Mouse (Mus musculus) heart, embryonic 11.5 days (tissue): ENCODE data around the gene Hmx2. TPM values are rescaled to one million over a fixed set of nuclear protein-coding genes. Genes with fewer than 3 reads are reported as not detected.

ENCODE experiments used
- ATAC-seq: fragments of 200-750 bp; cut with Nextera tagmentation; replicated peaks from 2 replicates; pipeline ENCODE4 v1.8.0; 2017; ENCODE audit warnings: moderate library complexity; ENCODE audit not compliant: insufficient number of reproducible peaks, low FRiP score, low TSS enrichment
- H3K27ac ChIP-seq: fragments of 300-500 bp; sonication (generic); 2 replicates; pipeline ENCODE4 v1.5.1; 2014; ENCODE audit warnings: mild to moderate bottlenecking, low read depth, low read length
- H3K27me3 ChIP-seq: fragments of 300-500 bp; sonication (generic); 2 replicates; pipeline ENCODE4 v1.6.1; 2014; ENCODE audit warnings: mild to moderate bottlenecking, low read length, mixed read lengths; ENCODE audit not compliant: control insufficient read depth, insufficient read depth
- H3K36me3 ChIP-seq: fragments of 300-500 bp; sonication (generic); 2 replicates; pipeline ENCODE4 v1.6.1; 2014; ENCODE audit warnings: mild to moderate bottlenecking, low read length, moderate library complexity, mixed read lengths; ENCODE audit not compliant: control insufficient read depth, insufficient read depth
- H3K4me1 ChIP-seq: fragments of 300-500 bp; sonication (generic); 2 replicates; pipeline ENCODE4 v1.6.1; 2014; ENCODE audit warnings: low read length; ENCODE audit not compliant: control insufficient read depth, insufficient read depth
- H3K4me2 ChIP-seq: fragments of 300-500 bp; sonication (generic); 2 replicates; pipeline ENCODE4 v1.6.1; 2014; ENCODE audit warnings: mild to moderate bottlenecking, moderate library complexity
- H3K4me3 ChIP-seq: fragments of 300-500 bp; sonication (generic); 2 replicates; pipeline ENCODE4 v1.5.1; 2014; ENCODE audit warnings: low read depth, low read length
- H3K9ac ChIP-seq: fragments of 300-500 bp; sonication (generic); 2 replicates; pipeline ENCODE4 v1.6.1; 2014; ENCODE audit warnings: mild to moderate bottlenecking, low read depth, low read length, moderate library complexity
- H3K9me3 ChIP-seq: fragments of 300-500 bp; sonication (generic); replicated peaks from 2 replicates; pipeline ENCODE4 v1.6.1; 2016; ENCODE audit warnings: low read length; ENCODE audit not compliant: control insufficient read depth
- WGBS: fragments of 180-500 bp; shearing (Covaris S2); extraction: QIAGEN DNeasy Blood & Tissue Kit; methylation state at CpG from one replicate; pipeline ENCODE4 v1.1.7; 2014; ENCODE audit not compliant: insufficient replicate concordance; 5-methylcytosine and 5-hydroxymethylcytosine counted together
- polyA plus RNA-seq: library from polyadenylated mRNA; unstranded; fragments of >200 nt; fragmentation: Nextera tagmentation; extraction: Ambion mirVana; gene quantifications from 2 replicates; pipeline ENCODE4 v1.2.1, GENCODE M21; 2014

The Hmx2 gene
- polyA plus RNA-seq, 1 experiment from 2014 or later: not detected

DNA sequence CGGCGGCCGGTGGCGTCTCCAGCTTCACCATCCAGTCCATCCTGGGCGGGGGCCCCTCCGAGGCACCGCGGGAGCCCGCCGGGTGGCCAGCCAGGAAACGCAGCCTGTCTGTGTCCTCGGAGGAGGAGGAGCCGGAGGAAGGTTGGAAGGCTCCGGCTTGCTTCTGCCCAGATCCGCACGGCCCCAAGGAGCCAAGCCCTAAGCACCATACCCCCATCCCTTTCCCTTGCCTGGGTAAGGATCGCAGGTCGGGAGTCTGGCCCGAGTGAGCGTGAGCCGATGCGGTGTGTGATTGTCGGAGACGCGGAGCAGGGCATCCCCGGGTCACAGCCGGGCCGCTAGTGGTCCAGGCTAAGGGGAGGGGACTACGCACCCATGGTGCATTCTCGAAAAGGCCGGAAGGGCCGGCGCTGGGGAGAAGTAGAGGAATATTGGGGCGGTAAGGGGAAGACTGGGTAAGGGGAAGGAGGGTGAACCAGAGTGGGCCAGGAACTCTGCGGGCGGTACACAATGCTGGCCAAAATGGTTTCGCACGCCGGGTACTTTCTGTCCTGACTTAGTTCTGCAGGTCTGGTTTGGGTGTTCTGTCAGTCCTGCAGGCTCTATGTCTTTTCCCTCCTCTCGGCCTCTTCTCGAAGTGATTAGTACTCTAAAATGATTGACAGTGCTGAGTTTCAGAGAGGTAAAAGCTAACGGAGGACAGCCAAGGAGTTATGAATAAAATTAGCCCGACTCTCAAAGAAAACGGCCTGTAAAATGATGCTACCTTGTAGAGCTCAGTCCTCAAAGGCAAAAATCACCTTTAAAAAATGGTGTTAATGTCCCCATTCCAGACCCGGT, 6.0 kb downstream of the Hmx2 start:
- WGBS: under 1% methylated on average over 45 of the region's 45 CpGs
- Histone ChIP-seq H3K4me1 (no peaks in the 10 kb centered on the region), H3K36me3 (no peaks in the 10 kb centered on the region), H3K4me3 (peak overlapping the region; percentile 38), H3K4me2 (peak overlapping the region; percentile 63), H3K9me3 (no peaks in the 10 kb centered on the region), H3K9ac (no peak overlapping the region), H3K27me3 (peaks cover 89% of the 10 kb centered on the region), H3K27ac (no peak overlapping the region)
- peak; percentile 27; the same call in 1 of the 2 replicates for ATAC-seq

DNA sequence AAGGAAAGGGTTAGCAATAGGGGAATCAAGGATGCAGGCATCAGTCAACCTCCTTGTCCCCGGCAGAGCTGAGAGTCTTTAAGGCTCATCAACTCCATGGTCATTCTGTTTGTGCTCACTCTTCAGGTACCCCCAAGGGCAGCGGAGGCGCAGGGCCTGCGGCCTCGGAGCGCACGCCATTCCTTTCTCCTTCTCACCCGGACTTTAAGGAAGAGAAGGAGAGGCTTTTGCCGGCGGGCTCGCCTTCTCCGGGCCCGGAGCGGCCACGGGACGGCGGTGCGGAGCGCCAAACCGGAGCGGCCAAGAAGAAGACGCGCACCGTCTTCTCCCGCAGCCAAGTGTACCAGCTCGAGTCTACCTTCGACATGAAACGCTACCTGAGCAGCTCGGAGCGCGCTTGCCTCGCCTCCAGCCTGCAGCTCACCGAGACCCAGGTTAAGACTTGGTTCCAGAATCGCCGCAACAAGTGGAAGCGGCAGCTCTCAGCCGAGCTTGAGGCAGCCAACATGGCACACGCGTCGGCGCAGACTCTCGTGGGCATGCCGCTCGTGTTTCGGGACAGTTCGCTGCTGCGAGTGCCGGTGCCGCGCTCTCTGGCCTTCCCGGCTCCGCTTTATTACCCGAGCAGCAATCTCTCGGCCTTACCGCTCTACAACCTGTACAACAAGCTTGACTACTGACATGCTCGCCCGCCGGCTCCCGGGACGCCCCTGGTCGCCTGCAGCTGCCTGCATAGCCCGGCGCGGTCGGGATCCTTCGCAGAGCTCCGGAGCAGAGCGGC, 6.9 kb downstream of the Hmx2 start:
- peak overlapping the region; percentile 54 for H3K4me2 ChIP-seq
- H3K9me3 ChIP-seq: no peaks in the 10 kb centered on the region
- no peak overlapping the region for H3K9ac ChIP-seq
- peak overlapping the region; percentile 20; the same call in 1 of the 2 replicates for H3K4me3 ChIP-seq
- peaks cover 80% of the 10 kb centered on the region for H3K27me3 ChIP-seq
- H3K27ac ChIP-seq: no peak overlapping the region
- H3K4me1 ChIP-seq: no peaks in the 10 kb centered on the region
- H3K36me3 ChIP-seq: no peaks in the 10 kb centered on the region
- under 1% methylated on average over 67 of the region's 68 CpGs for WGBS
- no peak for ATAC-seq

- ATAC-seq: no peak
- H3K4me3 ChIP-seq: peak overlapping the region; percentile 20; the same call in 1 of the 2 replicates
- H3K4me2 ChIP-seq: no peak overlapping the region; the same call in 1 of the 2 replicates
- no peak overlapping the region for H3K27ac ChIP-seq
- no peak overlapping the region for H3K9ac ChIP-seq
- under 1% methylated on average over 9 of the region's 9 CpGs for WGBS
- peaks cover 1% of the 10 kb centered on the region for H3K4me1 ChIP-seq
- no peaks in the 10 kb centered on the region for H3K36me3 ChIP-seq
- no peaks in the 10 kb centered on the region for H3K9me3 ChIP-seq
- peaks cover 74% of the 10 kb centered on the region for H3K27me3 ChIP-seq
Observed at GRCm38 (mm10) chr7:131556116-131556515, 7.5 kb downstream of the Hmx2 start.

- WGBS: under 1% methylated on average over 37 of the region's 37 CpGs
- Histone ChIP-seq H3K4me2 (peak overlapping the region; percentile 31), H3K9ac (no peak overlapping the region), H3K4me3 (no peak overlapping the region; the same call in 1 of the 2 replicates), H3K4me1 (peaks cover 4% of the 10 kb centered on the region), H3K27me3 (peaks cover 68% of the 10 kb centered on the region), H3K36me3 (no peaks in the 10 kb centered on the region), H3K9me3 (no peaks in the 10 kb centered on the region), H3K27ac (no peak overlapping the region)
- no peak for ATAC-seq
Observed at GRCm38 (mm10) chr7:131556541-131557271, 8.1 kb downstream of the Hmx2 start.

DNA sequence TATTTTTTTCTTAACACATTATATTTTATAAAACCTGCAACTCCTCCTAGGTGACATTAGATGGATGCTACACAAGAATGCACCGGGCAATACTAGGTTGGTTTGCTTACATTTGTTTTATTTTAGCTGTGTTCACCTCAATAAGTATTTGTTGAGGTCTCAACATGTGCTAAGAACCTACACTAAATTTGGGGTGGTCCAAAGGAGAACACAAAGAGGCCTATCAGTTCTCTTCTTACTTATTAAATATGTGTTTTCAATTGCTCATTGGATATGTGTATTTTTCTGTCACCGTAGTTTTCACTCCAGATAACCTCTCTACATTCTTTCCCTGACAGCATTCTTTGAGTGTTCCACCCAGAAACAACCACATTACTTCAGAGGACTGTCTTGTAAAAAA, 9.2 kb downstream of the Hmx2 start:
- Histone ChIP-seq H3K27ac (no peak overlapping the region), H3K4me2 (no peak overlapping the region), H3K4me3 (no peak overlapping the region), H3K4me1 (peaks cover 4% of the 10 kb centered on the region), H3K9ac (no peak overlapping the region), H3K27me3 (peaks cover 57% of the 10 kb centered on the region), H3K36me3 (peaks cover 2% of the 10 kb centered on the region; the same call in 1 of the 2 replicates), H3K9me3 (no peaks in the 10 kb centered on the region)
- ATAC-seq: no peak
- 36% methylated on average over 2 of the region's 2 CpGs for WGBS

- peak; percentile 91 for ATAC-seq
- peaks cover 4% of the 10 kb centered on the region for H3K4me1 ChIP-seq
- peak within 1 kb of the TSS; percentile 96 for H3K9ac ChIP-seq
- H3K36me3 ChIP-seq: peaks cover 14% of the 10 kb centered on the region
- H3K4me2 ChIP-seq: peak within 1 kb of the TSS; percentile 74
- H3K4me3 ChIP-seq: peak within 1 kb of the TSS; percentile 77
- under 1% methylated on average over 47 of the region's 51 CpGs for WGBS
- H3K9me3 ChIP-seq: no peaks in the 10 kb centered on the region
- peak within 1 kb of the TSS; percentile 90 for H3K27ac ChIP-seq
- H3K27me3 ChIP-seq: peaks cover 34% of the 10 kb centered on the region
Observed at GRCm38 (mm10) chr7:131559986-131560696, 11.6 kb downstream of the Hmx2 start, which contains the start of gene Bub3. Gene Bub3 (plus strand): TSS chr7:131560222.

GRCm38 (mm10) chr7:131560697-131561042, 12.1 kb downstream of the Hmx2 start:
- Histone ChIP-seq H3K27me3 (peaks cover 28% of the 10 kb centered on the region), H3K9me3 (no peaks in the 10 kb centered on the region), H3K4me2 (peak overlapping the region; percentile 74), H3K4me1 (peaks cover 4% of the 10 kb centered on the region), H3K36me3 (peaks cover 15% of the 10 kb centered on the region), H3K4me3 (peak overlapping the region; percentile 77), H3K27ac (peak overlapping the region; percentile 90; the same call in 1 of the 2 replicates), H3K9ac (peak overlapping the region; percentile 96)
- 1% methylated on average over 14 of the region's 14 CpGs for WGBS
- peak; percentile 55 for ATAC-seq

GRCm38 (mm10) chr7:131575246-131575645, 26.7 kb downstream of the Hmx2 start:
- 79% methylated on average over 6 of the region's 6 CpGs for WGBS
- no peak overlapping the region for H3K27ac ChIP-seq
- no peaks in the 10 kb centered on the region for H3K4me1 ChIP-seq
- no peak overlapping the region for H3K4me3 ChIP-seq
- H3K36me3 ChIP-seq: peaks cover 15% of the 10 kb centered on the region
- H3K9me3 ChIP-seq: no peaks in the 10 kb centered on the region
- no peak overlapping the region for H3K4me2 ChIP-seq
- ATAC-seq: no peak
- no peak overlapping the region for H3K9ac ChIP-seq
- no peaks in the 10 kb centered on the region for H3K27me3 ChIP-seq
